Mouse (Mus musculus) liver, postnatal 0 days (tissue): ENCODE results near the gene Slc7a11.

ENCODE experiments used
- CTCF ChIP-seq: sonication (generic); IDR thresholded peaks from 2 replicates; pipeline ENCODE4 v1.5.1; 2016; ENCODE audit warnings: antibody characterized with exemption, low read depth
- EP300 ChIP-seq: IDR thresholded peaks from 2 replicates; pipeline ENCODE4 v1.6.1; 2016; ENCODE audit warnings: antibody characterized with exemption, low read depth, mild to moderate bottlenecking

GRCm38 (mm10) chr3:50026039-50026438, 417.4 kb downstream of the Slc7a11 start:
- TF ChIP-seq CTCF (no peak), EP300 (no peak)
